Mouse (Mus musculus) myocyte (in vitro differentiated cells): ENCODE results near the gene Csmd2.

Experiments used
- CEBPB ChIP-seq: IDR thresholded peaks from 2 replicates; pipeline ENCODE4 v1.6.1; 2011; ENCODE audit warnings: mild to moderate bottlenecking, moderate library complexity; ENCODE audit not compliant: poor library complexity, insufficient read depth, severe bottlenecking
- E2F4 ChIP-seq: IDR thresholded peaks from one replicate; pipeline ENCODE4 v1.6.1; 2011; ENCODE audit warnings: mild to moderate bottlenecking, control low read depth, moderate library complexity; ENCODE audit not compliant: insufficient read depth
- MAX ChIP-seq: IDR thresholded peaks from one replicate; pipeline ENCODE4 v1.6.1; 2011; ENCODE audit warnings: low read depth, mild to moderate bottlenecking, control low read depth
- MYOD1 ChIP-seq, 3 experiments: IDR thresholded peaks; one replicate each; pipeline ENCODE4 v1.6.1; 2011; ENCODE audit warnings: control low read depth in 2 of 3, low read depth in 2 of 3, mild to moderate bottlenecking in 2 of 3, moderate library complexity in 1 of 3; ENCODE audit not compliant: insufficient read length in 2 of 3, control insufficient read depth in 1 of 3
- MYOG ChIP-seq, 3 experiments: IDR thresholded peaks; one replicate each; pipeline ENCODE4 v1.6.1; 2011; ENCODE audit warnings: control low read depth in 2 of 3, low read depth in 2 of 3, mild to moderate bottlenecking in 2 of 3; ENCODE audit not compliant: insufficient read length in 2 of 3, control insufficient read depth in 1 of 3, insufficient read depth in 1 of 3
- POLR2A ChIP-seq: IDR thresholded peaks from one replicate; pipeline ENCODE4 v1.6.1; 2011; ENCODE audit warnings: low read depth, mild to moderate bottlenecking, control low read depth, moderate library complexity; ENCODE audit not compliant: insufficient read length
- POLR2AphosphoS2 ChIP-seq: IDR thresholded peaks from one replicate; pipeline ENCODE4 v1.6.1; 2011; ENCODE audit warnings: low read depth, control low read depth; ENCODE audit not compliant: insufficient read length
- REST ChIP-seq: IDR thresholded peaks from one replicate; pipeline ENCODE4 v1.6.1; 2011; ENCODE audit warnings: mild to moderate bottlenecking, control low read depth, moderate library complexity; ENCODE audit not compliant: insufficient read depth, insufficient read length
- SRF ChIP-seq: IDR thresholded peaks from one replicate; pipeline ENCODE4 v1.6.1; 2011; ENCODE audit warnings: low read depth; ENCODE audit not compliant: control insufficient read depth, insufficient read length
- TCF12 ChIP-seq: IDR thresholded peaks from one replicate; pipeline ENCODE4 v1.6.1; 2011; ENCODE audit warnings: mild to moderate bottlenecking, control low read depth; ENCODE audit not compliant: poor library complexity, insufficient read depth, severe bottlenecking
- TCF3 ChIP-seq: IDR thresholded peaks from one replicate; pipeline ENCODE4 v1.6.1; 2011; ENCODE audit warnings: low read depth, control low read depth; ENCODE audit not compliant: insufficient read length
- USF1 ChIP-seq: IDR thresholded peaks from one replicate; pipeline ENCODE4 v1.6.1; 2011; ENCODE audit warnings: low read depth, mild to moderate bottlenecking, control low read depth, moderate library complexity

DNA sequence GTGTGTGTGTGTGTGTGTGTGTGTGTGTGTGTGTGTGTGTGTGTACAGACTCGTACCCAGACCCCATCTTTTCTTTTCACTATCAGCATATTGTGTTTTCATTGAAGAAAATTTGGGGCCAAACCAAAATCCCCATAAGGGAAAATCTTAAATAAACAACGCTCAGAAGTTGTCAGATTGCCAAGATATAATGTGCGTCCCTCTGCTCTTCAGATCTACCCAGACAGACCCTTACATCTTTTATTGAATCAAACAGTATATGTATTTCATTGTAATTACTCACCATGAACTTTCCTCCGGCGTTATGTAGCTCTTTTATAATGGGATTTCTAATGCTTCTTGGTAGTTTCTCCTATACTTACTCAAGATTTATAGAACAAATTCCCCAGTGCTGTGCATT lies 479.1 kb downstream of the Csmd2 start:
- no peak for TF ChIP-seq POLR2AphosphoS2
- TF ChIP-seq POLR2A: no peak
- no peak for TF ChIP-seq E2F4
- TF ChIP-seq USF1: no peak
- no peak for TF ChIP-seq MYOD1 (IDR thresholded peaks at IDR 0.05; ENCODE audit: control insufficient read depth in 1 of 3, insufficient read length in 2 of 3, low read depth in 2 of 3)
- no peak for TF ChIP-seq SRF
- TF ChIP-seq MAX: no peak
- no peak for TF ChIP-seq TCF12
- TF ChIP-seq CEBPB: no peak
- TF ChIP-seq MYOG (IDR thresholded peaks at IDR 0.05; ENCODE audit: control insufficient read depth in 1 of 3, insufficient read depth in 1 of 3, insufficient read length in 2 of 3, low read depth in 2 of 3): no peak
- TF ChIP-seq TCF3: no peak
- TF ChIP-seq REST: no peak
